Mouse (Mus musculus) heart, embryonic 15.5 days (tissue): Measurements from ENCODE around the gene Pwp2. TPM values are rescaled to one million over a fixed set of nuclear protein-coding genes. Genes with fewer than 3 reads are reported as not detected.
"Not testable (repeated sequence)": the region's sequence is repeated elsewhere in the genome, so short reads cannot be mapped to it uniquely, and the experiment has no call there.

Experiments
- ATAC-seq: fragments of 200-750 bp; cut with Nextera tagmentation; replicated peaks from 2 replicates; pipeline ENCODE4 v1.8.0; 2017; ENCODE audit warnings: low read depth, moderate TSS enrichment; ENCODE audit not compliant: insufficient number of reproducible peaks, insufficient read depth, low FRiP score
- H3K27ac ChIP-seq: fragments of 300-500 bp; sonication (generic); 2 replicates; pipeline ENCODE4 v1.5.1; 2015; ENCODE audit warnings: mild to moderate bottlenecking, inconsistent platforms
- H3K27me3 ChIP-seq: fragments of 300-500 bp; sonication (generic); 2 replicates; pipeline ENCODE4 v1.6.1; 2015; ENCODE audit warnings: inconsistent platforms
- H3K36me3 ChIP-seq: fragments of 300-500 bp; sonication (generic); 2 replicates; pipeline ENCODE4 v1.6.1; 2015; ENCODE audit warnings: mild to moderate bottlenecking, inconsistent platforms
- H3K4me1 ChIP-seq: fragments of 300-500 bp; sonication (generic); replicated peaks from 2 replicates; pipeline ENCODE4 v1.6.1; 2015; ENCODE audit warnings: inconsistent platforms
- H3K4me2 ChIP-seq: fragments of 300-500 bp; sonication (generic); 2 replicates; pipeline ENCODE4 v1.6.1; 2015; ENCODE audit warnings: inconsistent platforms, mild to moderate bottlenecking, moderate library complexity
- H3K4me3 ChIP-seq: fragments of 300-500 bp; sonication (generic); 2 replicates; pipeline ENCODE4 v1.5.1; 2015; ENCODE audit warnings: mild to moderate bottlenecking, inconsistent platforms
- H3K9ac ChIP-seq: fragments of 300-500 bp; sonication (generic); 2 replicates; pipeline ENCODE4 v1.6.1; 2015; ENCODE audit warnings: mild to moderate bottlenecking, inconsistent platforms
- H3K9me3 ChIP-seq: fragments of 300-500 bp; sonication (generic); replicated peaks from 2 replicates; pipeline ENCODE4 v1.6.1; 2016; ENCODE audit warnings: inconsistent platforms
- WGBS: fragments of 180-500 bp; shearing (Covaris S2); methylation state at CpG from one replicate; pipeline ENCODE4 v1.1.7; 2015; ENCODE audit warnings: mixed read lengths; 5-methylcytosine and 5-hydroxymethylcytosine counted together
- polyA plus RNA-seq: library from polyadenylated mRNA; unstranded; fragments of >200 nt; fragmentation: Nextera tagmentation; extraction: Ambion mirVana; gene quantifications from 2 replicates; pipeline ENCODE4 v1.2.1, GENCODE M21; 2015

The Pwp2 gene
- polyA plus RNA-seq, 1 experiment from 2014 or later: 9.1 TPM

DNA sequence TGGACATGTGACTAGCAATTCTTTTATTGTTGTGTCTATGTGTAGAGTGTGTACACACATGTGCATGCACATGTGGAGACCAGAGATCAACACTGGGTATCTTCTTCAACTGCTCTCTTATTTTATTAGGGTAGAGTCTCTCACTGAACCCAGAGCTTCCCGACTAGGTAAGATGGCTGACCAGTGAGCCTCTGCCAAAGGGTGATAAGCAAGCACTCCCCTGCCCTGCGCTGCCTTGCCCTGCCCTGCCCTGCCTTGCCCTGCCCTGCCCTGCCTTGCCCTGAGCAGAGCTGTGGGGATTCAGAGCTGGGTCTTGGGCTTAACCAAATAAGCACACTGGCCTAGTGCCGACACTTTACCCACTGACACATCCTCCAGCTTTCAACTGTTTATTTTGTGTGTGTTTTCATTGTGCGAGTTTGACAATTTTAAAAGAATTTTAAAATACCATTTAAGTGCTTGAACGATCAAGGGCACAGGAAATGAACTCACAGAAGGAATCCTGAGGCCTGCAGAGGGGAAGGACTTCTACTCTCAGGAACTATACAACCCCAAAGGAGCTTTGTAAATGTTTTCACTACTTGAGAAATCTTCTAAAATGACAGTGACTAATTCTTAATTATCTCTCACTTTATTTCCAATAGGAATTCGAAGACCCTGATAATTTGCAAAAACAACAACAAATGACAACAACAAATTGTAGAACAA is 31.6 kb upstream of the Pwp2 start:
- Histone ChIP-seq H3K9me3 (no peaks in the 10 kb centered on the region), H3K4me3 (no peak overlapping the region), H3K36me3 (peaks cover 53% of the 10 kb centered on the region), H3K9ac (no peak overlapping the region), H3K4me2 (no peak overlapping the region), H3K27me3 (no peaks in the 10 kb centered on the region), H3K27ac (no peak overlapping the region), H3K4me1 (no peaks in the 10 kb centered on the region)
- WGBS: 75% methylated on average over 6 of the region's 6 CpGs
- no peak for ATAC-seq

DNA sequence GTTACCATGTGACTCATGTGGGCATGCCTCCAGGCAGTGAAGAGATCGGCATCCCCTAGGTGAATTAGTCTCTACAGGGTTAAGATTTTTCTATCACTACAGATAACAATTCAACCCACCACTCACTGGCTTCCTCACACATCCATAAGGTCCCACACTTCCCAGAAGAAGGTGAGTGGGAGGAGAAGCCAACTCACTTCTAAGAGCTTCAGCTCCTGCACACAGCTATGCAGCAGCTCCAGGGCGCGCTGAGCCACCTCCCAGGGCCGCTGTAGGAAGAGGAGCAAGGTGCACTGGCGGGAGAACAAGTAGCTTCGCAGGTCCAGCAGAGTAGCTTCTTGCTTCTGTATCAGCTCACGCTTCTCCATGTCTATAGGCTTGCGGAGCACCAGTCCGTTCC is 29.4 kb upstream of the Pwp2 start:
- Histone ChIP-seq H3K4me1 (no peaks in the 10 kb centered on the region), H3K9ac (no peak overlapping the region), H3K27me3 (no peaks in the 10 kb centered on the region), H3K36me3 (peaks cover 55% of the 10 kb centered on the region), H3K9me3 (no peaks in the 10 kb centered on the region), H3K4me3 (no peak overlapping the region), H3K4me2 (no peak overlapping the region), H3K27ac (no peak overlapping the region)
- 91% methylated on average over 9 of the region's 9 CpGs for WGBS
- ATAC-seq: no peak

GRCm38 (mm10) chr10:78211311-78211710 is 26.4 kb upstream of the Pwp2 start:
- 66% methylated on average over 6 of the region's 6 CpGs for WGBS
- 0 out of 2 replicates have a peak, but pooled peaks have one; percentile 14 for ATAC-seq
- Histone ChIP-seq H3K36me3 (peaks cover 54% of the 10 kb centered on the region), H3K27me3 (no peaks in the 10 kb centered on the region), H3K4me3 (no peak overlapping the region), H3K9ac (no peak overlapping the region), H3K4me1 (no peaks in the 10 kb centered on the region), H3K27ac (no peak overlapping the region), H3K4me2 (no peak overlapping the region), H3K9me3 (no peaks in the 10 kb centered on the region)

DNA sequence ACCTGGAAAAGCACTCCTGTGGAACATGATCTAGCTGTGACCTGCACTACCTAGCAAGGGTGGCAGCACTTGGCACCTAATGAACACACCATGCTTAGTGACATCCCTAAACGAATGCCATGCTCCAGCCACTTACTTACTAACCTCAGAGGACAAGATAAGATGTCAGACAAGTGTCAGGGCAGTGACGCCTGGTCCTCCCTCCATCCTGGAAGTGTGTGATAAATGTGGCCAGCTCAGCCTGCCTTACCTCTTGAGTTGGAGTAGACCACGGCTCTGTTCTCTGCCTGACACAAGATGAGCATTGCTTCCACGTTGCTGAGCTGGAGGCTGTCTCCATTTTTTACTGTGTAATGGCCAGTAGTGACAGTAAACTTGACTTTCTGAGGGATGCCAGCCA is 16.2 kb upstream of the Pwp2 start:
- WGBS: 66% methylated on average over 4 of the region's 4 CpGs
- no peak overlapping the region for H3K4me2 ChIP-seq
- H3K4me3 ChIP-seq: no peak overlapping the region
- no peaks in the 10 kb centered on the region for H3K27me3 ChIP-seq
- ATAC-seq: no peak
- no peak overlapping the region for H3K9ac ChIP-seq
- H3K4me1 ChIP-seq: no peaks in the 10 kb centered on the region
- H3K36me3 ChIP-seq: peaks cover 83% of the 10 kb centered on the region
- no peaks in the 10 kb centered on the region for H3K9me3 ChIP-seq
- no peak overlapping the region for H3K27ac ChIP-seq

DNA sequence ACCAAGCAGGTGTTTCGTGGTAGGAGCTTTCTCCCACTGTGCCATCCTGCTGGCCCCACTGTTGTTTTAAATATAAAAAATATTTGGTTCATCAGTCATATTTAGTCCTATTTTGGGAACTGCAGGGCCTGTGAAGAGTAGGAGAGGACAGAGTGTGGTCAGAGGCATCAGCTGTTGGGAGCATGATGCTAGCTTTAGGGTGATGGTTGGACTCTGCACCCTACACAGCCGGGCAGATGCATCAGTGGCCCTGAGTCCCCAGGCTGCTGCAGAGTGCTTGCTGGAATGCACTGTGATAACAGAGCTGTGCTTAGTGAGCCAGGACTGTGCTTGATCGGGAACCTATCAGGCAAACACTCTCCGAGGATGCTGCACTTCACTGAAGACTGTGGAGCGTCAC is 8.0 kb upstream of the Pwp2 start:
- Histone ChIP-seq H3K4me3 (no peak overlapping the region), H3K36me3 (peaks cover 89% of the 10 kb centered on the region), H3K9me3 (no peaks in the 10 kb centered on the region), H3K27ac (no peak overlapping the region), H3K27me3 (no peaks in the 10 kb centered on the region), H3K4me2 (no peak overlapping the region), H3K4me1 (no peaks in the 10 kb centered on the region), H3K9ac (no peak overlapping the region)
- WGBS: 80% methylated on average over 5 of the region's 5 CpGs
- no peak for ATAC-seq

DNA sequence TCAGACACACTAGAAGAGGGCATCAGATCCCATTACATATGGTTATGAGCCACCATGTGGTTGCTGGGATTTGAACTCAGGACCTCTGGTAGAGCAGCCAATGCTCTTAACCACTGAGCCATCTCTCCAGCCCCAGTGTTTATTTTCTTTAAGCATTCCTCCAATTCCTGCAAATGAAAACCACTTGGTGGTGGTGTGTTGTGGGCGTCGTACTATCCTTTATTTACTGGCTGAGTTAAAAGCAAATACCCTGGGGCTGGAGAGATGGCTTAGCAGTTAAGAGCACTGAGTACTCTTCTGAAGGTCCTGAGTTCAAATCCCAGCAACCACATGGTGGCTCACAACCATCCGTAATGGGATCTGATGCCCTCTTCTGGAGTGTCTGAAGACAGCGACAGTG is 1.1 kb upstream of the Pwp2 start:
- H3K9ac ChIP-seq, ATAC-seq, H3K9me3 ChIP-seq, H3K27me3 ChIP-seq, H3K4me3 ChIP-seq, H3K27ac ChIP-seq, H3K4me2 ChIP-seq: not testable (repeated sequence)
- 84% methylated on average over 4 of the region's 4 CpGs for WGBS
- Histone ChIP-seq H3K4me1 (peaks cover 11% of the 10 kb centered on the region), H3K36me3 (peaks cover 46% of the 10 kb centered on the region)

- Histone ChIP-seq H3K9me3 (no peaks in the 10 kb centered on the region), H3K36me3 (peaks cover 44% of the 10 kb centered on the region), H3K27ac (peak overlapping the region; percentile 72), H3K27me3 (no peaks in the 10 kb centered on the region), H3K4me2 (peak overlapping the region; percentile 84), H3K4me1 (peaks cover 11% of the 10 kb centered on the region), H3K4me3 (peak overlapping the region; percentile 73), H3K9ac (peak overlapping the region; percentile 50)
- 13% methylated on average over 9 of the region's 9 CpGs for WGBS
- no peak; the same call in 1 of the 2 replicates for ATAC-seq
Observed at GRCm38 (mm10) chr10:78185381-78185725, 404 bp upstream of the Pwp2 start.

DNA sequence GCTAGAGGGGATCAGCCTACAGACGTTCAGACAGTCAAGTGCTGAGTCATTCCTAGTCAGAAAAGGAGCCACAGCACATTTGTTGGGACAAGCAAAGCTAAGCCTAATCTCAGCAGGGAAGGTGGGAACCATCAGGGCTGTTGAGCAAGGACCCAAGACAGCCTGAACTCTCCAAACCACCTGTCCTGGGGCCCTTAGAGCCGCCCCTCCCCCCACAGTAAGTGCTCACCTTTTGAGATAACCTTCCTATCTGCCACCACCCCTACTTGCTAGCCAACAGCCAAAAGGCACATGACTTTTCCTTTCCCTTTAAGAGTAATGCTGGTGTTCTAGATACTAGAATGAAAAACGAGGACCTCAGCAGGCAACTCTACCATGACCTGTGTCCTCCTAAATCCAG is 1.4 kb downstream of the Pwp2 start:
- no peak for ATAC-seq
- no peak overlapping the region for H3K27ac ChIP-seq
- H3K4me1 ChIP-seq: peaks cover 11% of the 10 kb centered on the region
- WGBS: 66% methylated on average over 3 of the region's 3 CpGs
- H3K4me3 ChIP-seq: peak overlapping the region; percentile 73; the same call in 1 of the 2 replicates
- H3K9ac ChIP-seq: no peak overlapping the region
- no peaks in the 10 kb centered on the region for H3K9me3 ChIP-seq
- no peak overlapping the region for H3K4me2 ChIP-seq
- no peaks in the 10 kb centered on the region for H3K27me3 ChIP-seq
- peaks cover 41% of the 10 kb centered on the region for H3K36me3 ChIP-seq

DNA sequence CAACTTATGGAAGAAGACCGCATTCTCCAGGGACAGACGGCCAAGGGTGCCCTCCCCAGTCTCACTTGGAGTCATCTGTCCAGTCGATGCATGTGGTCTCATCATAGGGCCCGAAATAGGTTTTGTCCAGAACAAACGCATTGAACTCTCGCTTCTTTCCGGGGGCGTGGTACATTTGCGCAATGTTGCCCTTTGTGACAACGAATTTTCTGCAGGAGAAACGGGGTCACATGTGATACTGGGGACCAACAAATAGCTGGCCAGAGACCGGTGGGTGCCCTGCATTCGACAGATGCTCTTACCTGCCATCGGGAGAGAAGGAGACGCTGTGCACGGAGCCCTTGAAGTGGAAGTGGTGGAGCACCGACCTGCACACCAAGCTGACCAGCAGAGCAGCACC is 2.6 kb downstream of the Pwp2 start:
- H3K36me3 ChIP-seq: peaks cover 42% of the 10 kb centered on the region
- no peaks in the 10 kb centered on the region for H3K27me3 ChIP-seq
- no peaks in the 10 kb centered on the region for H3K9me3 ChIP-seq
- no peak overlapping the region for H3K27ac ChIP-seq
- no peak overlapping the region for H3K9ac ChIP-seq
- H3K4me1 ChIP-seq: peaks cover 11% of the 10 kb centered on the region
- H3K4me2 ChIP-seq: no peak overlapping the region
- H3K4me3 ChIP-seq: no peak overlapping the region
- ATAC-seq: no peak
- WGBS: 89% methylated on average over 17 of the region's 17 CpGs

GRCm38 (mm10) chr10:78174474-78174873 is 10.5 kb downstream of the Pwp2 start:
- Histone ChIP-seq H3K9me3 (no peaks in the 10 kb centered on the region), H3K27me3 (no peaks in the 10 kb centered on the region), H3K9ac (no peak overlapping the region), H3K36me3 (peaks cover 78% of the 10 kb centered on the region), H3K4me2 (no peak overlapping the region), H3K4me3 (no peak overlapping the region), H3K4me1 (peaks cover 5% of the 10 kb centered on the region), H3K27ac (no peak overlapping the region)
- ATAC-seq: no peak
- 90% methylated on average over 5 of the region's 5 CpGs for WGBS

- Histone ChIP-seq H3K9ac (no peak overlapping the region), H3K9me3 (no peaks in the 10 kb centered on the region), H3K36me3 (peaks cover 58% of the 10 kb centered on the region), H3K27ac (no peak overlapping the region), H3K4me2 (no peak overlapping the region), H3K4me3 (no peak overlapping the region), H3K27me3 (no peaks in the 10 kb centered on the region), H3K4me1 (peaks cover 16% of the 10 kb centered on the region)
- WGBS: 87% methylated on average over 9 of the region's 9 CpGs
- no peak for ATAC-seq
Observed at GRCm38 (mm10) chr10:78171581-78171980, 13.4 kb downstream of the Pwp2 start.

- peaks cover 60% of the 10 kb centered on the region for H3K36me3 ChIP-seq
- no peaks in the 10 kb centered on the region for H3K27me3 ChIP-seq
- H3K4me3 ChIP-seq: no peak overlapping the region
- H3K4me1 ChIP-seq: peaks cover 16% of the 10 kb centered on the region
- H3K27ac ChIP-seq: no peak overlapping the region
- H3K4me2 ChIP-seq: no peak overlapping the region
- ATAC-seq: no peak
- no peak overlapping the region for H3K9ac ChIP-seq
- H3K9me3 ChIP-seq: no peaks in the 10 kb centered on the region
- 87% methylated on average over 7 of the region's 7 CpGs for WGBS
Observed at GRCm38 (mm10) chr10:78171057-78171456, 13.9 kb downstream of the Pwp2 start.
